In the genomic region with DNA sequence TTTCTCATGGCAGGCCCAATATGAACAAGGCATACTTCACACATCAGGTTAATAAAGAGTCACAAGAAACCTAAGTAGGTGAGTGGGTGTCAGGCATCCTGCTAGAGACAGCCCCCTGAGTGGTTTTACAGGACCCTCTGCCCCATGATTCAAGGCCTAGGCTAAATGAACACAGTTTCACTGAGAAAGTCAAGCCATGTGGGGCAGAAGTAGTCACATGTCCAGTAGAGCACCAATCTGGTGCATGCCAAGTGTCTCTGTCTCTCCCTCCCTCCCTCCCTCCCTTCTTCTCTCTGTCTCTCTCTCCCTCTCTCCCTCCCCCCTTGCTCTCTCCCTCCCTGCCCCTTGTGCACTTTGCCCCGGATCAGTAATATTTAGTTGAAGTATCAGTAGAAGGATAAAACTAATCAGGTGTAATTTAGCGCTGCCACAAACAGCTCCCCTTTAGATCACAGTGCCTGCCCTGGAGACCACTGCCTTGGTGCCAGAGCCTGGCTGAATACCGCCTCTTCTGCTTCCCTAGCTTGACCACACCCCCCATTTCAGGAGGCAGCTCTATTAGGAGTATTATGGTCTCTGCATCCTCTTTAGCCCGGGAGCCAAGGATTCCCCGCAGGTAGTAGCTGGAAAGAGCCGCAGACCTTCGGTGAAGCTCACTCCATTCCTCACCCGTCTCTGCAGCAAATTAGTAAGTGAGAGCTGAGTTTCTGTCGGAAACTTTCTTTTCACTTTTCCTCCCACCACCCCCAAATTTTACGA, we compare ENCODE assay signal across 8 mouse cellular contexts. TPM values are rescaled to one million over a fixed set of nuclear protein-coding genes. Genes with fewer than 3 reads are reported as not detected.
DNase-seq lines count a peak whose midpoint lies in the region; ATAC-seq and TF ChIP-seq lines count a peak whose summit lies in the region.

Gene Ets1, plus strand, starts transcription at position 595 of the 759 bp plus-strand sequence.

- peaks cover 10% of the 10 kb centered on the region; the same call in 1 of the 2 replicates for H3K27me3 ChIP-seq in heart, embryonic 12.5 days (replicated peaks)
- no peaks in the 10 kb centered on the region for H3K27me3 ChIP-seq in kidney, postnatal 0 days (ENCODE audit: insufficient read depth, low read length)
- H3K27me3 ChIP-seq in stomach, embryonic 14.5 days (ENCODE audit: control insufficient read depth, insufficient read depth, low read length), result no peaks in the 10 kb centered on the region

- H3K4me2 ChIP-seq in heart, embryonic 12.5 days, result peak within 1 kb of the TSS; percentile 60
- H3K4me2 ChIP-seq in kidney, postnatal 0 days (ENCODE audit: low read length), result peak within 1 kb of the TSS; percentile 52
- H3K4me2 ChIP-seq in stomach, embryonic 14.5 days (replicated peaks; ENCODE audit: low read depth, low read length), result peak within 1 kb of the TSS; percentile 46

- no peaks in the 10 kb centered on the region for H3K36me3 ChIP-seq in heart, embryonic 12.5 days
- H3K36me3 ChIP-seq in kidney, postnatal 0 days (ENCODE audit: insufficient read depth, low read length), result no peaks in the 10 kb centered on the region
- no peaks in the 10 kb centered on the region for H3K36me3 ChIP-seq in stomach, embryonic 14.5 days (ENCODE audit: control insufficient read depth, insufficient read depth, low read length)

- TF ChIP-seq CTCF in kidney, postnatal 0 days (IDR thresholded peaks at IDR 0.05; ENCODE audit: low read depth), result no peak

- H3K4me1 ChIP-seq in heart, embryonic 12.5 days (replicated peaks), result peaks cover 9% of the 10 kb centered on the region
- H3K4me1 ChIP-seq in kidney, postnatal 0 days (replicated peaks; ENCODE audit: insufficient read depth, low read length), result no peaks in the 10 kb centered on the region; the same call in 1 of the 2 replicates
- peaks cover 12% of the 10 kb centered on the region; the same call in 1 of the 2 replicates for H3K4me1 ChIP-seq in stomach, embryonic 14.5 days (ENCODE audit: control insufficient read depth, insufficient read depth, low read length)

- H3K4me3 ChIP-seq in heart, embryonic 12.5 days, result peak within 1 kb of the TSS; percentile 32
- H3K4me3 ChIP-seq in kidney, postnatal 0 days (replicated peaks; ENCODE audit: low read depth, low read length), result peak within 1 kb of the TSS; percentile 19
- peak within 1 kb of the TSS; percentile 24 for H3K4me3 ChIP-seq in stomach, embryonic 14.5 days (ENCODE audit: low read depth, low read length)

- DNase-seq in thymus, postnatal 25 days, result peak; percentile 31
- no peak for DNase-seq in thymus, postnatal 36 days
- peak; percentile 67 for DNase-seq in embryo, embryonic 9.5 days (ENCODE audit: extremely low spot score)
- DNase-seq in kidney, postnatal 0 days (ENCODE audit: low spot score), result peak; percentile 85
- DNase-seq in lung, postnatal 10 days, result peak; percentile 57
- DNase-seq in adipocyte (ENCODE audit: low spot score), result no peak

- H3K27ac ChIP-seq in heart, embryonic 12.5 days (ENCODE audit: poor library complexity, severe bottlenecking), result no peak within 1 kb of the TSS
- H3K27ac ChIP-seq in kidney, postnatal 0 days, result no peak within 1 kb of the TSS
- H3K27ac ChIP-seq in stomach, embryonic 14.5 days (ENCODE audit: low read length), result no peak within 1 kb of the TSS; the same call in 1 of the 2 replicates

- under 1% methylated on average over 10 of the region's 10 CpGs for WGBS in heart, embryonic 12.5 days
- 0% methylated on average over 10 of the region's 10 CpGs for WGBS in kidney, postnatal 0 days
- 2% methylated on average over 10 of the region's 10 CpGs for WGBS in stomach, embryonic 14.5 days

- H3K9ac ChIP-seq in heart, embryonic 12.5 days, result peak within 1 kb of the TSS; percentile 33; the same call in 1 of the 2 replicates
- no peak within 1 kb of the TSS for H3K9ac ChIP-seq in kidney, postnatal 0 days (ENCODE audit: low read depth, low read length)
- no peak within 1 kb of the TSS for H3K9ac ChIP-seq in stomach, embryonic 14.5 days (replicated peaks; ENCODE audit: low read depth, low read length)

- no peaks in the 10 kb centered on the region for H3K9me3 ChIP-seq in heart, embryonic 12.5 days (replicated peaks)
- H3K9me3 ChIP-seq in kidney, postnatal 0 days (replicated peaks; ENCODE audit: low read length), result no peaks in the 10 kb centered on the region
- H3K9me3 ChIP-seq in stomach, embryonic 14.5 days (ENCODE audit: control insufficient read depth, low read depth, low read length), result no peaks in the 10 kb centered on the region

- peak; percentile 68; the same call in 1 of the 2 replicates for ATAC-seq in heart, embryonic 12.5 days (ENCODE audit: insufficient number of reproducible peaks, low FRiP score)
- no peak for ATAC-seq in kidney, postnatal 0 days (replicated peaks; ENCODE audit: low FRiP score, low read depth)
- no peak for ATAC-seq in stomach, embryonic 14.5 days (ENCODE audit: insufficient number of reproducible peaks, insufficient read depth, low FRiP score, low read depth)

RNA-seq across cellular contexts. Expression of gene Ets1, which starts in this region (rescaled TPM):
- 65.6 and 68.1 TPM in 2 replicates for polyA plus RNA-seq in heart, embryonic 12.5 days (2016; fragmentation: Nextera tagmentation; extraction: Ambion mirVana)
- 48.1 and 50.2 TPM in 2 replicates for polyA plus RNA-seq in kidney, postnatal 0 days (2015; fragmentation: Nextera tagmentation; extraction: Ambion mirVana)
- polyA plus RNA-seq in stomach, embryonic 14.5 days (2014; fragmentation: Nextera tagmentation; extraction: Ambion mirVana), result 40.9 and 41.7 TPM in 2 replicates

Comparison
In these comparisons a context has a peak if more than half of its experiments do, and no peak if none do; other contexts are left out.
1. DNase-seq: peak in thymus, postnatal 25 days (single experiment), embryo, embryonic 9.5 days (single experiment), kidney, postnatal 0 days (single experiment) and lung, postnatal 10 days (single experiment); none in thymus, postnatal 36 days (0 of 2) and adipocyte (single experiment).
2. Peak in every context shown above with its lines, with median percentiles within 50 percentile points of each other: H3K4me2 ChIP-seq and H3K4me3 ChIP-seq.